In genomic region chr11:89424358-89424757, GRCm38 (mm10) we compare ENCODE assay signal across 10 mouse cellular contexts.
A peak's percentile ranks its signal among the peaks of the same experiment; 100 is the strongest.
DNase-seq lines count a peak whose midpoint lies in the region.
"Had no signal": no experiment of that assay in that cellular context is flagged by ENCODE, and none has a peak within 500 bp of the region (broad histone marks: within the 10 kb centered on the region; RNA-seq: fewer than 3 reads in every experiment).

No protein-coding gene starts in this region.

- H3K27ac ChIP-seq in midbrain, embryonic 10.5 days (replicated peaks) = no peak overlapping the region
- H3K27ac ChIP-seq: neural tube, embryonic 13.5 days had no signal

- no peaks in the 10 kb centered on the region for H3K9me3 ChIP-seq in midbrain, embryonic 10.5 days (replicated peaks)
- H3K9me3 ChIP-seq: neural tube, embryonic 13.5 days had no signal

- H3K4me3 ChIP-seq in midbrain, embryonic 10.5 days = no peak overlapping the region
- H3K4me3 ChIP-seq: neural tube, embryonic 13.5 days had no signal

- H3K4me1 ChIP-seq in midbrain, embryonic 10.5 days = peaks cover 3% of the 10 kb centered on the region; the same call in 1 of the 2 replicates

- no peaks in the 10 kb centered on the region for H3K36me3 ChIP-seq in midbrain, embryonic 10.5 days
- H3K36me3 ChIP-seq: G1E; neural tube, embryonic 13.5 days had no signal

- 56% methylated on average over 3 of the region's 3 CpGs for WGBS in midbrain, embryonic 10.5 days

- peak; percentile 4 to 5 for DNase-seq in cerebellum, adult 18-20 months
- DNase-seq in cerebellum, postnatal 36 days = no peak
- peak; percentile 9 to 20 for DNase-seq in layer of hippocampus, postnatal 10 days (ENCODE audit: low spot score in 2 of 2)
- no peak for DNase-seq in layer of hippocampus, postnatal 14 days (ENCODE audit: low spot score in 2 of 2)
- DNase-seq in WW6 (ENCODE audit: low read depth, low spot score) (peak; percentile 36), MN1 (ENCODE audit: low spot score) (no peak)
- DNase-seq in lung, postnatal 36 days = peak; percentile 48
- DNase-seq in midbrain, embryonic 10.5 days (ENCODE audit: low spot score) = no peak

- no peaks in the 10 kb centered on the region for H3K27me3 ChIP-seq in midbrain, embryonic 10.5 days (ENCODE audit: low read depth, poor library complexity, severe bottlenecking)
- H3K27me3 ChIP-seq: neural tube, embryonic 13.5 days had no signal

Comparison
In these comparisons a context has a peak if more than half of its experiments do, and no peak if none do; other contexts are left out.
1. DNase-seq: peak in cerebellum, adult 18-20 months (2 of 2), layer of hippocampus, postnatal 10 days (2 of 2), WW6 (single experiment) and lung, postnatal 36 days (single experiment); none in cerebellum, postnatal 36 days (0 of 2), layer of hippocampus, postnatal 14 days (0 of 2), MN1 (single experiment) and midbrain, embryonic 10.5 days (single experiment).